Mouse (Mus musculus) fibroblast of lung, adult 2 months (primary cell): ENCODE measurements around the gene Shank2.

Experiments
- DNase-seq: peaks from one replicate; pipeline ENCODE4 v3.0.0-alpha.2; 2011; ENCODE audit warnings: low read depth

Gene Shank2

DNA sequence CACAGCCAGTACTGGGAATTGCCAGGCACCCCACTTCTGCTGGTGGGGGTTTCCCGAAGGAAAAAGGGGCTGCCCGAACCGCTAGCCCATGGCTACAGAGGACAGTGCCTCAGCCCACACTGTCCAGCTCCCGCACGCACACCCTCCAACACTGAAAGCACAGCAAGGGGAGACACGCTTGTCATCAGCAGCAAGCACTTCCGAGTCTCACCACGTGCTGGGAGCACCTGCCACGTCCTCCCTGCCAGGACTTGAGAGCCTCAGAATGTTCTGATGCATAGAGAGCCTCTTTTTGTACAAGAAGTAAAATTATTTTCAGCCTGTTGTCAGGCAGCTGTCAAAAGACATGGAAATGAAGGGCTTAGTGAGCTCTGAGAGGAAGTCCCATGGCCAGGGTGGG, 169.0 kb downstream of the Shank2 start:
- no peak for DNase-seq

DNA sequence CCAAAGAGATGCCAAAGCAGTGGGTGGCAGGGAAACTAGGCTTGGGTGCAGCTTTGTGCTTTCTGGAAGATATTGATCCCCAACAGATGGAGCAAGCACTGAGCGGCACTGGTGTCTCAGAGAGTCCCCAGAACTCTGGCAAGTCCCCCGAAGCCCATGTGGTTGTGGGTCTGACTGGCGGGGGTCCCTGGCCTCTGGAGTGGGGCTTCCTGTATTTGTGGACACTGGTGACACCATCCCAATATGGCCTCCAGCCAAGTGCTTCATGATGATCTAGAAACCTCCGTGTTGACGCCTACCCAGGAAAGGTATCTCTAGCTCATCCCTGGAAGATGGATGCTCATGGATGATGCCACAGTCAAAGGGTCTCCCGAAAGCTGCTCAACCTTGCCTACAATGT, 172.1 kb downstream of the Shank2 start:
- DNase-seq, result no peak

DNA sequence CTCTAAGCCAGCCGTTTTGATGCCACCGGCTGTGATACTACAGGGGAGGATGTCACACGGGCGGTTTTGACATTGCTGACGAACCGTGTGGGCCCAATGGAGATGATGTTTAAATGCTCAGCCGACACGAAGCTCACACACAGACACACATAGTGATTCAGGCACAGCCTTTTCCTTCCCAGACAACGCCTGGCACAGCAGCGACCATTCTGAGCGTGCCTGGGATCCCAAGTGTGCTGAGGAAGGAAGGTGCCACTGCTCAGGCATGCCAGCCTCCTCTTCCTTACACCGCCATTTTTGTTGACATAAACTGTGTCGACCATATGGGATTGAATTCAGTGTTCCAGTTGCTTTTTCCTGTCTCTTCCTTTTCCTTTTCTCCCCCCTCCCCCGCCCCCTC, 172.6 kb downstream of the Shank2 start:
- DNase-seq, result no peak

DNA sequence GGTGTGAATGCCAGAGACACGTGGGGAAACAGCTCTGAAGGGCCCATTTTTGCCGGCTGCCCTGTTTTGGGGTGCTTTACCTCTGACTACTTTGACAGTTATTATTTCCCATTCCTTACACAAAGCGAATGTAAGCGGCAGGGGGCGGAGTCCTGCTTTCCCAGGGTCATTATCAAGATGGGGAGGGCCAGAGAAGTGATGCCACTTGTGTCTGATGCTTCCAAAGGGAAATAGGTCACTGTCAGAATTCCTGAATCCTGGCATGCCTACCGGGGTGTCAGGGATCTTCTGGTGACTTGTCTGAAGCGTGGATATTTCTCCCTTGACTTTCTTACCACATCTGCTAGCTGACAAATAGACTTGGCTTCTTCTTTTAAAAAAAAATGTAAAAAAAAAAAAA, 173.3 kb downstream of the Shank2 start:
- no peak for DNase-seq

DNA sequence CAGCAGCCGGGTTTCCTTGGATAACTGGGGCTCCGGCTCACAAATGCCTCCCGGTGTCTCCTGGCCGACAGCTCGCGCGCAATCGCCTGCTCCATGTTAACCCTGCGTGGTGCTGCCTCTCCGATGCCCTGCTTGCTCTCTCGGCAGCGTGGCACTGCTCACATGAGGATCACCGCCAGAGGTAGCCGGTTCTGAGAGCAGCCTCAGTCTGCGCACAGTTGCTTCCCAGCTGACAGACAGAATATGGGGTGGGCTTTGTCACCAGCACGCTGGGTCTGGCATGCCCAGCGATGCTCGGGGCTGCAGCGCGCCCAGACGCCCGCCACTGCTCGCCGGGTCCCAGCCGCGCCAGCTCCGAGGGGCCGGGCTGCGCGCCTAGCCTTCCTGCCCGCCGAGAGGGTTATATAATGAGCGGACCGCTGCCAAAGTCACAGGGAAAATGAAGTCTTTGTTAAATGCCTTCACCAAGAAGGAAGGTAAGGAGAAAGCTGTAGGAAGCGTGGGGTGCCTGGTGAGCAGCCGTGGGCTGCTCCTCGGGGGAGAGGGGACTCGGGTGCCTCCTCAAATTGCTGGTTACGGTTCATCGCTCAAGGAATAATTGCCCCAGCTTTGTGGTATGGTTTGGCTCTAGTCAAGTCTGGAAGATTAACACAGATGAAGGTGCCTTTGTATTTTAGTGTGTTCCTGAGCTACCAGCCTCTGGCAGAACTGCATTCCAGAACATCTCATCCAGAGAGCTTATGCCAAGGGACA, 173.9 kb downstream of the Shank2 start:
- DNase-seq, result no peak

DNA sequence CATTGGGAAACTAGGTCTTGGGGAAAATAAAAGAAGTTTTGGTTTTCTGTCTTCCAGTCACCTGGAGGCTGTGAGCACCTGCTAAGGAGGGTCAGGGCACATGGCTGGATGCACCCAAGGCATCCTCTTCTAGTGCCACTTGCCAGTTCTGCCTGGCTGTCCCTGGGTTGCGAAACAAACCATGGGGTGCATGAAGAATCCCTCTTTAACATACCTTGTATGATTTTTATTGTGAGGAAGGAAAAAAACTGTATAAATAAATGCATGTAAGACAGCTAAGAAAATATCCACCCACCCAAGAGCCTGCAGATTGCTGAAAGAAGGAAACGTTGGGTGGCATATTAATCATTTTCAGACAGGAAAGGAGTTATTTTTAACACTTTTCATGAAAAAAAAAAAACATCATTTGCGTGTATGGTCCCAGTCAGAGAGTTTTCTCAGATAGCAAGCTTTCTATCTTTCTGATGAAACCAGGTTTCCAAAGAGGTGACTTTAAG, 174.6 kb downstream of the Shank2 start:
- no peak for DNase-seq

DNA sequence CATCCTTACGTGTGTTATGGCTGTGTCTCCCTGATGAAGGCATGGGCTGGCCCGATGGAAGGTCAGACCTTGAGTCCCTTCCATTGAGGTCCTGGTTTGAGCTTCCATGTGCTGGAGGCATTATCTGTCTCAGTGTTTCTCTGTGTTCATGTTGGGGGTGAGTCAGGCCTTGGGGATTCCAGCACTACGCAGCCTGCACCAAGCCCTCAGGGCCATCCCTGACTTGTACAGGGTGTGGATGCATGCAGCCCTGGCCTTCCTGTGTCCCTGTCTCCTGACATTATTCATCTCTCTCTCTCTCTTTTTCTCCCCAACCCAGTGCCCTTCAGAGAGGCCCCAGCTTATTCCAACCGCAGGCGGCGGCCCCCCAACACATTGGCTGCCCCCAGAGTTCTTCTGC, 177.7 kb downstream of the Shank2 start:
- DNase-seq, result no peak

DNA sequence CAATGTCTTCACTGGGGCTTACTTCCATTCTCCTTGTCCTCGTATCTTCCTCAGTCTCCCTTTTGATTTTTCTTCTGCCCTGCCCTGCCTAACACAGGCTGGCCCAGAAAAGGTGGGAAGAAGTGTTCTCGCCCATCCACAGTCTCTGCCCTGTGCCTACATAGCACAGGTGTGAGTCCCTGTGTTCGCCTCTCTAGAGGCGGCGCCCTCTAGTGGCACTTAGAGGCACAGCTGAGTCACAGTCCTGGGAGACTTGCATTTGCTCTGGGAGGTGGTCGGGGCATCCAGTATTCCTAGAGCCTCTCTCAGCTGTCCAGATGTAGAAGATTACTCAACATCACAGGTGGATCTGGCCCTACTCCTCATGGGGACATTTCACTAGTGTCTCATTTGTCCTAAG, 179.2 kb downstream of the Shank2 start:
- DNase-seq, result no peak

DNA sequence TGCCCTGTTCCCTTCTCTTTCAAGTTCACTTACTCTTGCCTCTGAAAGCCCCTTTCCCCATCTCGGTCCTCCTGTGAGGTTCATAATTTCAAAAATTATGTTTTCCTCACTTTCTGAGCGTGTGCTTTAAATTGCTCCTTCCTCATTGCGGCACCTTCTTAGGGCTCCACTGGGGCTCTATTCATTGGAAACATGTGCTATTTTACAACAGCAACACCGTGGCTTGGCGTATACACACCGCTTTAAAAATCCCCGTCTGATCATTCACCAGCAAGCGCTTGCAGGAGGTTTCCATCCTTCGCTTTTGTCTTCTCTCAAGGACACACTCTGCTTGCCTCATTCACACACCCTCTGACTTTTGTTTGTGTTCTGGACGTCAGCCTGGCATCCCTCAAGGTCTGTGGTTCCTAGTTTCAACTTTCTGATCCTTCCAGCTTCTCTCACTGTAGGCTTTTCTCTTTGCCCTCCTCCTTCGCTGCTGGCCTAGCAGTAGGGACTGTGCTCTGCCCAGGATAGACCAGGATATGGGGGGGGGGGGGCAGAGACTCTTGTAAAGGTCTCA, 186.2 kb downstream of the Shank2 start:
- DNase-seq, result no peak

DNA sequence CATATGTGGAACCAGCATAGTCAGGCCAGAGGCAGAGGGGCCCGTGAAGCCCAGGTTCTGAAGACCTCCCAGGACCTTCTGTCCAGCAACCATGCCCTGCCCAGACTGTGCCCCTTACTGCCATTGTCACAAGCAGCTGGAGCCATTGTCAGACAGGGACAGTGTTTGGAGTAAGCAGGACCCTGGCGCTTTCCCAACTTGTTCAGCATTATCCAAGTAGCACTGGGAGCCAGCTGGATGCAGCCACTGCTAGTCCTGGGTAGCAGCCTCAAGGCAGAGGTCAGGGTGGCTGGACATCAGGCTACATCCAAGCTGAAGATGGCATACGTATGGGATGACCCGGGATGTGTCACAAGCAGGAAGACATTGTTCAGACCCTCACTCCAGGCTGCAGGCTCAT, 187.7 kb downstream of the Shank2 start:
- DNase-seq, result no peak

DNA sequence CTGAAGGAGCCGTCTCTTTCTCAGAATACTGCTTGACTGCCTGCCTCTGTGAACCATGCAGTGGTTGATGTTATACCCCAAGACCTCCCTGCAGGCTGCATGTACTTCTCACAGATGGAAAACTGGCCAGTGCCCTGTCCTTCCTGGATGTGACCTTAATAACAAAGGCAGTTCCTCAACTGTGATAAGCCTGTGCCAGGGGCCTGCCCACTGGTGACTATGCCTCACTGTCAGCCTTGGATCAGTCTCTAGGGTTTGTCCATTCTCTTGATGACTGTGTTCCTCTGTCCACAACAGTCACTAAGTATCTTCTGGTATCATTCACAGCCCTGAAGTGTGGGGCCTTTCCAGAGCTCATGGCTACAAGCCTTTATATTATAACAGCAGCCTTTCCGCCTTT, 196.8 kb downstream of the Shank2 start:
- no peak for DNase-seq

DNA sequence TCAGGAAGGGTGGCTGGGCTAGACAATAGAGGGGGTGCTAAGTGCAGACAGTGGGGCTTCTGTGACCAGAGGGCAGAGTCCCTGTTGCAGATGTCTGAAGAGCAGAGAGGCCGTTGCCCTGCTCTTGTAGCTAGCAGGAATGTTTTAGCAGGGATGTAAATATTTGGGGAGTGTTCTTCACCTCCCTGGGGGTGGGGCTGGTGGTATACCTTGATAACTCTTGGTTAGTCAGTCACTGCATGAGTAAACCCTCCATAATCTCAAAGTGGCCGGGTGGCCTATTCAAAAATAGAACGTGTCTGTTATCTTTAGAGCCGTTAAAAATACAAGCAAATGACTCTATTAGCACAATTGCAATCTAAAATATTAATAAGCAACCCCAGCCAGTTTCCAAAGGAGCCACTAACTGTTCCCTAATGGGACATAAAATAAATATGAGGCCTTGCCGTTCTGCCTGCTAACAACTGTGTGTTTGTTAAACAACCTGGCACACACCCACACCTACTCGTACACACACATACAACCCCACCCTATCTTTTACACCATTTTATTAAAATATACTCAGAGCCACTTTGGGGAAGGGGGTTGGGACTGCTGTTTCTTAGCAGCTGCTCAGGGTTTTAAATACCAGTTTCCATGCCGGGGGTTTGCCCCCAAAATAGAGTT, 200.4 kb downstream of the Shank2 start:
- no peak for DNase-seq

DNA sequence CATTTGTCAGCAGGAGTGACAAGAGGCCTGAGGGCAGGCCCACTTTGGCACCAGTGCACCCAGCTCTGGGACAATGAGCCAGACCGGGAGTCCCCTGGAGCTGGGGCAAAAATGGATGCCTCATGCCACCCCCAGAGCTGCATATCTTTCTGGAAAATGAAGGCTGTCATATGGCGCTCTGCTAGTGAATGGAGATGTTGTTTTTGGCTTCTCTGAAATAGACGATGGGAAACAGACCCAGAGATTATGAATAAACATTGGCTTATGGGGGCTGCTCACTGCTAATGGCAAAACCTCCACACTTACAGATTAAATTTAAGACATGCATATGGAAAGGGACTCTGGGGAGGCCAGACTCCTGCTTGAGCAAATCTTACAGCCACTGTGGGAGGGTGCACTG, 202.6 kb downstream of the Shank2 start:
- no peak for DNase-seq

DNA sequence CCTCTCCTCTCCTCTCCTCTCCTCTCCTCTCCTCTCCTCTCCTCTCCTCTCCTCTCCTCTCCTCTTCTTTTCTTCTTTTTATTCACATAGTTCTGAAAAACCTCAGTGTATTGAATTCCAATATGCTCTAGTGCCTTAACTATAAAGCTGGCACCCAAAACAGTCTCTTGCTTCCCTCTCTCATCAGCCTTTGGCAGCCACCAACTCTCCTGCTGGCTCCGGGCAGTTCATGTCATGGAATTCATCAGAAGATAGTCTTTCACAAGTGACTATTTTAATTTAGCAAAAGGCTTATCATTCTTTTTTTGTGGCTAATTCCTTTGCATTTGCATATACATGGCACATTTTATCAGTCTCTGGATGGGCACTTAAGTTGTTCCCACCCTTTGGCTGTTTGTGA, 203.4 kb downstream of the Shank2 start:
- DNase-seq, result no peak

DNA sequence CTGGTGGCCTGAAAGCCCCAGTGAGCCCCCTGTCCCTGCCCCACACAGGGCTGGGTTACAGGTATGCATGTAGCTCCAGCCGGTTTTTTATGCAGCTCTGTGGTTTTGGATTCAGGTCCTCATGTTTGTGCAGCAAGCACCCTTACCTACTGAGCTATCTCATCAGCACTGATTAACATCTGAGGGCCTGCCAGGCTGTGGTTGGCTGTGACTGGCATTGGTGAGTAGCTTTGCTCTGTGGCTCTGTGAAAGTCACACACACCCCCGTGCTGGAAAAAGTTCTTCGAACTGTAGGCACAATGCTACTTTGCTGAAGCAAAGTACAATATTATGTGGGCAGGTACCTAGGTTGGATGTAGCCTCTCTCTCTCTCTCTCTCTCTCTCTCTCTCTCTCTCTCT, 204.1 kb downstream of the Shank2 start:
- DNase-seq, result no peak

DNA sequence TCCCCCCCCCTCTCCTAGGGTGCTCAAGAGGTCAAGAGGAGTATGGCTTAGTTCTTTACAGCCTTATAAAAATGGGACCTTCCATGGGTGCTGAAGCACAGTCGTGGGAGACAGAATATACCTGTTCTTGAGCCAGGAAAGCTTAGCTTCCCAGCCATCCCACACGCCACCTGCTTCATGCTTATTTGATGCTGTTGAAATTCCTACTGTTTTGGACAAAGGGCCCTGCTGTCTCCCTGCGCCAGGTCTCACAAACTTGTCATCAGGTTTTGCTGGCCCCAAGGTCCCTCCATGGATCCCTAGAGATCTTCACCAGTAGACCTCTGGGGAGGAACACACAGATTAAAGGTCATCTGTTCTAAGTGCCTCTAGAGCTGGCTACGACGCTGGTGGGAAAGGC, 204.5 kb downstream of the Shank2 start:
- DNase-seq, result no peak

DNA sequence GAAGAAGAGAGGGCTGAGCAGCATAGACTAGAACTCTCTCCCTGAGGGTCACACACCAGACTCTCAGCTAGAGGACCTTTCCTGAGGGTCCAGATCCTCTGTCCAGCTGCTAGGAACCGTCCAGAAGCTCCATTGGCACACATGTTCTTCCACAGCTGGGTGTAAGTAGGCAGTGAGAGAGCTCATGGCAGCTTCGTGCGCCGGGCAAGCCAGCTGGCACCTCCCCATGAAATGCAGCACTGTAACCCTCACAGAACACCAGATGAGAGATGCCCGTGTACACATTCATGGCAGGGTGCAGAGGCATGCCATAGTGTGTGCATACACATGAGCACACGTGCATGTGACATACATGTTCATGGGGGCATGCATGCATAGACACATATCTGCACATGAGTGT, 205.4 kb downstream of the Shank2 start:
- DNase-seq, result no peak

DNA sequence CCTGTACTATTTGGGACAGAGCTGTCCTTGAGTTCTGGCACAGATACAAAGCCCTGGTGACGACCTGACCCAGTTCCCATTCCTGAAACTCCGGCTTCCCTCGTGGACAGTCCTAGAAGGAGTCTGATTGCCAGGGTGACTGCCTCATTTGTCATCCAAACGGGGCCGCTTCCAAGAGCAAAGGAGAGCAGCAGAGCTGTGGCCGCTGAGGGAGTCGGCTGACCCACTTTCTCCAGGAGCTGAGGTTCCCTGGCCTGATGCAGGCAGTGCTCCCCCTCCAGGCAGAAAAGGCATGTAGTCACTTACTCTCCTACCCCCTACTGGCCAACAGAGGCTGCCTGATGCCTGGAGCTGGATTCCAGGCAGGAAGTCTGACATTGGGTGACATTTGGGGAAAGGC, 206.1 kb downstream of the Shank2 start:
- peak; percentile 8 for DNase-seq

DNA sequence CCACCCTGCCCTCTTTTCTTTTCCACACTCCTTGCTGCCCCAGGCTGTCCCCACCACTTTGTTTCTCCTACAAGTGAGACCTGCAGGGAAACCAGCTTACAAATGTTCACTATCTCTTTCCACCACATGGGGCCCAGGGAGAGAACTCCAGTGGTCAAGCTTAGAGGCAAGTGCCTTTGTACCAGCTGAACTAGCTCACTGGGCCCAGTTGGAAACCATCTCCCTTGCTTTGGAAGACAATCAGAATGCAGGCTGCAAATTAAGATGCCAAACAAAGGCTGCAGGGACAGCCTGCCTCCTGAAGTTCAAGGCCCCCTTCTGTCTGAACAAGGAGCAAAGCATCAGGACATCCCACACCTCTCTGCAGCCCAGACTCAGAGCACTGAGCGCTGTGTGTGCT, 206.9 kb downstream of the Shank2 start:
- no peak for DNase-seq

DNA sequence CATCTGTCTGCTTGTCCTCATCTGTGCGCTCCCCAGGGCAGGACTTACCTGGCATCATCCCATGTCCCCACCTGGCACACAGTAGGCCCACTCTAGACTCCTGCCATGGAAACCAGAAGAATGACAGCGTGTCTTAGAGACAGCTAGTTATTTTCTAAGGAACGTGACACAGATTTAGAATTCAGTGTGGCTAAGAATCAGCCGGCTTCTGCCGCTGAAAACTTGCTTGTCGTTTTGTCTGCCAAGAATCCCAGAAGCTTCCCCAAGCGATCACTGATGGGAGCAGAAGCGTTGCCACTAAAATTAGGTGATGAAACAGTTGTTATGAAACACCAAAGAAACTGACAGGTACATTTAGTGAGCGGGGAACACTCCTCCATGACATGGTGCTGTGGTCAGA, 208.8 kb downstream of the Shank2 start:
- DNase-seq, result no peak

DNA sequence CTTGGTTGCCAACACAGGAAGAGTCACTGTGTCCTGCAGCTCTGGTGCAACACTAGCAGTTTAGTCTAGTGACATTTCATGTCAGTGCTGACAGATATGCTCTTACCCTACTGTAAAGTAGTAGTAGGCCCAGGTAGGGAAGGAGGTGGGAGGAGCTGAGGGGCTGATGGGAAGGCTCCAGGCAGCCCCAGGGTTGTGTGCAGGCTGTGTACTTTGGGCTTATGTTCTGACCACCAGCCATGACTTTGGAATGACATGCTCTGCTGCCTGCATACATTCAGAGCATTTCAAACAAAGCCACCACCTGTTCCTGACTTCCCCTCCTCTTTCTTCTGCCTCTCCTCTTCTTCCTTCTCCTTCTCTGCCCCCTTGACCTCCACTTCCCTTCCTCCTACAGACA, 211.0 kb downstream of the Shank2 start:
- no peak for DNase-seq

DNA sequence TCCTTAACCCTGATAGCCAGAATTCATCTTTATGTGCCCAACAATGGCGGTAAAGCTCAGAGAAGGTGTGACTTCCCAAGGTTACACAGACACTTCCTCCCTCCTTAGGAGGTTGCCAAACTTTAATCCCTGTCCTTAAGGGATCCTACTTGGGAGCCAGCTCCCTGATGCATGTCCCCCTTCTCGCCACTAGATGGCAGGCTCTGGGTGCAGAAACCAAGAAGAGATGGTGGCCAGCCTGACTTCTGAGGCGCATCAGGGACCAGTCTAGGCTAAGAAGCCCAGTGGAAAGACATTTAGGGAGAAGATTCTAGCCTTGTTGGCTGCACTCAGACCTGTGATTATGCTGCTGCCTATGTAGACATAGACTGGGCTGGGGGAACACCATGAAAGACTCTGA, 215.5 kb downstream of the Shank2 start:
- peak; percentile 26 for DNase-seq

DNA sequence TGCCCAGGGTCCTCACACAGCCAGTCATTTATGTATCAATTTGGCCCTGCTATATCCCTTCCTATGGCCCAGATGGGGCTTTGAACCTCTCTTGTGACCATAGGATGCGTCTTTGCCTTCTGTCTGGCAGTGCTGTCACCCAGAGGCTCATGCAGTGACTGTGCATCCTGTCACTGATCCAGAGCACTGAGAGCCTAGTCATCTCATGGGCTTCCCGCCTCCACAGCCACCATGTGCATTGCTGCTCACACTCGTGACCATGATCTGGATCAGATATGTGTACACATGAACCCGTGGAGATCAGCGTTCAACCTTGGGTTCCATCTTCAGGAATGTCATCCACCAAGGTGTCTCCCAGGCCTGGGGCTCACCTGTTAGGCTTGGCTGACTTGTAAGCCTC, 227.0 kb downstream of the Shank2 start:
- no peak for DNase-seq

DNA sequence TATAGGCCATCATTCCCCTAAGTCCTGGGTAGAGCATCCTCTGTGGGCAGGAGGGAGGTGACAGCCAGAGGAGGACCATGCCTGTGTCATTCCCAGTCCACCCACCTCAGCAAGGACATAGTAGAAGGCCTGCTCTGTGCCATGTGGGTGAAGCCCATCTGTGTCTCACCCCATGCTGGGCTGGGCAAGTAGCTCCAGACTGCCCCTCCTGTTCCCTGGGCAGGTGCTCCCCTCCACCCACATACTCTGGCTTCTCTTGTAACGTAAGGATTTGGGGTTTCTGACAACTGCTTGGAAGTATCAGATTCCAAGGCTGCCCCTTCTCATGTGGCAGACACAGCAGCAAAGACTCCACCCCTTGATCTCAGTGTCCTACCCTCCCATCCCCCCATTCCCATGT, 227.7 kb downstream of the Shank2 start:
- DNase-seq, result no peak
